Mouse (Mus musculus) E14TG2a.4 (cell line): Measurements from ENCODE around the gene Cyp4f16.
"Not testable (repeated sequence)": the region's sequence is repeated elsewhere in the genome, so short reads cannot be mapped to it uniquely, and the experiment has no call there.

ENCODE experiments used
- CTCF ChIP-seq: conservative IDR thresholded peaks from 2 replicates; pipeline ENCODE4 v1.5.1; 2014; ENCODE audit warnings: low read length
- POU5F1 ChIP-seq: IDR thresholded peaks from 2 replicates; pipeline ENCODE4 v1.6.1; 2014; ENCODE audit warnings: low read length, borderline replicate concordance

GRCm38 (mm10) chr17:32554368-32554767, 18.0 kb downstream of the Cyp4f16 start:
- TF ChIP-seq CTCF, POU5F1: not testable (repeated sequence)
